Mouse (Mus musculus) NIH3T3 (cell line): ENCODE results near the gene Sh2b2.
A peak's percentile ranks its signal among the peaks of the same experiment; 100 is the strongest.
"Not testable (repeated sequence)": the region's sequence is repeated elsewhere in the genome, so short reads cannot be mapped to it uniquely, and the experiment has no call there.

ENCODE experiments used
- DNase-seq: peaks from one replicate; pipeline ENCODE4 v3.0.0-alpha.2; 2012; ENCODE audit warnings: low read depth

Gene Sh2b2

DNA sequence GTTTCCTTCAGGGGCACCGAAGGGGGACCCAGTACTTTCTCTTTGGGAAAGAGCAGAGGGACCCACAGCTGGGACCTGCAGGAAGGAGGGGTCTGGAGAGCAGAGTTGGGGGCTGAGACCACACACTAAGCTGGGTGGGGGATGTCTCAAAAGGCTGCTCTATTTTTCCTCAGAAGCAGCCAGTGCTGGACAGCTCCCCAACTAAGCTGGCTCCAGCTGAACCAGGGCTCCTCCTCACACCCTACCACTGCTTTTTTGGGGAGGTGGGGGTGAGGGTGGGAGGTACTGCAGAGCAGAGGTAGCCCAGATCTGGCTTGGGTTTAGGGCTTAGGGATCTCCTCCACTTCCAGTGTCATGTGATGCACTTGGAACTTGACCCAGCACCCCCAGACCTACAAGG, 6.0 kb downstream of the Sh2b2 start:
- peak; percentile 24 for DNase-seq

GRCm38 (mm10) chr5:136237607-136238006, 8.7 kb downstream of the Sh2b2 start:
- DNase-seq, result no peak

DNA sequence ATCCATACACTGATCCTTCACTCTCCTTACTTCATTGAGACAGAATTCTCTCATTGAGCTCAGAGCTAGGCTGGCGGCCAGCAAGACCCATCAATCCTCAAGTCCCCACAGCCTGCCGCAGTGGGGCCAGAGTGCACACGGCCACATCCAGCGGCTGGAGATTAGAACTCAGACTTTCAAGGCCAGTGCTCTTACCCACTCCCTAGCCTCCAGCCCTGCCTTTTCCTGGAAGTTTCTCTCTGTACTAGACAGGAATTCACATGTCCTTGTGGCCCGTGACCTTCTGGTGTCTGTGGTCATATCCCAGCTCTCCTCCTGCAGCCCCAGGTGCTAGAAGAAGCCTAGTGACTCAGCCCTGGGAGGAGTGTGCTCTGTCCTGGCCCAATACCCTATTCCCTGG, 9.7 kb downstream of the Sh2b2 start:
- DNase-seq, result no peak

DNA sequence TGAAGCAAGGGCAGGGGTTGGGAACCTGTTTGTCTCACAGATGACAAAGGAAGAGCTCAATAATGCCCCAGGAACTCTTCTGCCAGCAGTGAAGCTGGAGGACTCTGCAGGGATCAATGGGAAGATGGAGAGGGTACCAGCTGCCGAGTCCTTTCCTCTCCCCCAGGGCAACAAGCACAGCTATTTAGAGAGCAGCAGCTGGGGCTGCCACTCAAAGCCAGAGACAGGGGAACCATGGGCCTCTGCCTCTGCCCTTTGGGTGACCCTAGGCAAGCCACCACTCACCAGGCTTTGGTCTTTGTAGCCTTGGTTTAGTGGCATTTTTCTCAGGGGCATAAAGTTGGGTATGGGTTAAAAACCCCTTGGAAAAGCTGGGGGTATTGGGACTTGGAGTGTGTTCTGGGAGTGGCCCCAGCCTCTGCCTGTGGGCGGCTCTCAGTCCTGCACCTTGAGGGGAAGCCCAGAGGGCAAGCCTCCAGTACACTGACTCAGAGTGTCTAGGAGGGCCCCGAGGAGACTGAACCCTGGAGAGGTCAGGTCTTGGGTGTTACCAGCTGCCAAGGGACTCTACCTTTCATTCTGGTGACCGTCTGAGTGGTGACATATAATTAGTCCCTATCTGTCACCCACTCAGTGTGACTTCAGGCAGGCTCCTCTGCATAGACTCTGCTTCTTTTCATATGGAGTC, 15.9 kb downstream of the Sh2b2 start:
- no peak for DNase-seq

GRCm38 (mm10) chr5:136226246-136226876, 20.0 kb downstream of the Sh2b2 start:
- no peak for DNase-seq

DNA sequence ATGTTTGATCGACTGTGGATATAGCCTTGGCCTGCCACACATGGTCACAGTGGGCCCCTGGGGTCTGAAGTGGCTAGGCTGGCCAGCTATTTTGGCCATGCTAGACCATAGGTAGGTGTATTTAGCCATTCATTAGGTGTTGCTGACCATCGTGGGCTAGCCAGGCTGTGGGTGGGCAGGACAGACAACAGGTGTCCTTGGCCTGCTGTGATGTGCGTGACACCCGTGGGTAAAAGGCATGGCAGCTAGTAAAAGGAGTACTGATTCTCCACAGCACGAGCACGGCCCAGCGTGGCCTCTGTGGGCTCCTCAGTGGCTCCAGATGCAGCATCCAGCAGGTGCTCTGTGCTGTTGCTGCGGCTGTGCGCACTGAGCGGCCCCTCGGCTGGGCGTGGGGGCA, 27.8 kb downstream of the Sh2b2 start:
- no peak for DNase-seq

DNA sequence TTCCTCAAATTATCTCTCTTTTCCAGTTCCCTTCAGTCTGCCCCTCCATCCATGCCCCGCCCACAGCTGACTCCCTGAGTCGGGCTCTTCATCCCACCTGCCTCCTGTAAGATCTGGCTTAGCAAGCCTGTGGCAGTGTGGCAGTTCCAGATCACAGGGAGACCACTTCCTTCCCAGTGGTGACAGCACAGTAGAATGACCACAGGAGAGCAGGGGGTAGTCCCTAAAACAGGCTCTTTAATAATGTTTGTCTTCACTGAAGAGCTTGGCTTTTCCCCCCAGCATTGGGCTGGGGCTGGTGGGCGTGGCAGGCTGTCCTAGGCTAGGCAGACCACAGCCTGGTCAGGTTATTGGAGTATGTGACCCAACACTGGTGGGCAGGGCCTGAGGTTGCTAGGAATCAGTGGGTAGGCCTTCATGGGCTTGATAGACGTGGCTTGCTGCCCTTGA, 28.4 kb downstream of the Sh2b2 start:
- no peak for DNase-seq

DNA sequence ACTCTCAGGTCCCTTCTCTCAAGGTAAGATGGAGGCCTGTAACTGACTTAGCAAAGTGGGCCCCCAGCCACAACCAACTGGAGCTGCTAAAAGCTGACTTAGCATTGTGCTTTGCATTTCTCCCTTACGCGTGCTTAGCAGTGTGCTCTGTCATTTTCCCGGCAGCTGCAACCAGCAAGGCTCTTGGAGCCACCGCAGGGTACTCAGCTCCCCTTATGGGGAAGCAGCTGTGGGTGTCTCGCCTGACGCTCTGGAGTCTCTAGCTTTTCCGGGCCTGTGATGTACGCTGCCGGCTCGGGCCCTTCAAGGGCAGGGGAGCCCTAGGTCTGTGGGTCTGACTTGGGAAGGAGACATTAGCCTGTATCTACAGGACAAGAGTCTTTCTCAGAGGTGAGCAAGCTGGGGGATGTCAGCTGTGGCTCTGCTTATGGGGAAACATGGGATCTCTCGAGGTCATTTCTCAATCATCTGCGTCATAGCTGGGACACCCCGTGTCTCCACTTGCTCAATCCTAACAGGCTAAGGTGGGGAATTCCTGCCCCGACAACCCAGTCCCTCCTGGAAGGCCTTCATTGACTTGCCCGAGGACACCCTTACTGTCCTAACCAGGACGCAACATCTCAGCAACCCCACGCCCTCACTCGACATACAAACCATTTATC, 29.2 kb downstream of the Sh2b2 start:
- no peak for DNase-seq

DNA sequence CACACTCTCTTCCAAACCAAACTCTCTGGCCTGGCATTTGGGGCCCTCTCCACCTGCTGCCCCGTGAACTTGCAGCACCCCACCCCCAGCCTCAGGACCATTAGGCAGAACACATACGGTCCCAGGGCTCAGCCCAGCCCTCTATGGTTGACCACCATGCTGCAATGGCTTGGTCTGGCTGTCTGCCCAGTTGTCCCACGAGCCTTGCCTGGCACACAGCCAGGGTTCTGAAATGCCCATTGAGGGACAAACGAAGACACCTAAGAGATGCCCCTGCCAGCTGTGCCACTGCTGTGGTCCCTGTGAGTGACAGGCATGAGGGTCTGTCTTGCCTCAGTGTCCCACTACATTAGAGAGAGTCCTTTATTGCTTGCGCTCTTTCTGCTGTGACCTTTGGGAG, 30.4 kb downstream of the Sh2b2 start:
- DNase-seq, result peak; percentile 28

GRCm38 (mm10) chr5:136215211-136215610, 31.1 kb downstream of the Sh2b2 start:
- DNase-seq, result peak; percentile 18

DNA sequence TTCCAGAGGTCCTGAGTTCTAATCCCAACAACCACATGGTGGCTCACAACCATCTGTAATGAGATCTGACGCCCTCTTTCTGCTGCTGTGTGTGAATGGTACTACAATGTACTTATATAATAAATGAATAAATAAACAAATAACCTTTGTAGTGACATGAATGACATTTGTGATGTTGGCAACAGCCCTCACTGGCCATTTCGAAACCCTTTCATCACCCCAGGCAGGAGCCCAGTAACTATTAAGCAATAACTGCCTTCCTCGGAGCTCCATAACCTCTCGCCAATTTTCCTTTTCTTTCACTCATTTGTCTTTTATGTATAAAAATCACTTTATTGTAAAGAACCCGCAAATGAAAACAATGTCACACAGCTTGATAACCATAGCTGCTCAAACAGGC, 32.6 kb downstream of the Sh2b2 start:
- DNase-seq, result peak; percentile 17

DNA sequence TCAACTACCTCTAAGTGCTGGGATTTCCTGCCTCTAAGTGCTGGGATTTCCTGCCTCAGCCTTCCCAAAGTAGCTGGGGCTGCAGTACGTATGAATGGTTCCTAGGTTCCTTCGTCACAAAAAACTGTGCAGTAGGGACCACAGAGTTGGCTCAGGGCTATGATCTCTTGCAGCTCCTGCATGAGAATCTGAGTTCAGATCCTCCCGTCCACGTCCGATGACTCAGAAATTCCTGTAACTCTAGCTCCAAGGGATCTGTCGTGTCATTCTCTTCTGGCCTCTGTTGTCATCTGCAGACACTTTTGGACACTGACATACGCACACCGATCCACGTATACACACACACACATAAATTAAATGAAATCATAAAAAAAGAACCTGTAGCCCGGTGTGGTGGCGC, 33.6 kb downstream of the Sh2b2 start:
- DNase-seq, result no peak

- DNase-seq, result not testable (repeated sequence)
Measured at GRCm38 (mm10) chr5:136211341-136212102, 34.8 kb downstream of the Sh2b2 start.

GRCm38 (mm10) chr5:136210549-136210948, 35.8 kb downstream of the Sh2b2 start:
- no peak for DNase-seq

DNA sequence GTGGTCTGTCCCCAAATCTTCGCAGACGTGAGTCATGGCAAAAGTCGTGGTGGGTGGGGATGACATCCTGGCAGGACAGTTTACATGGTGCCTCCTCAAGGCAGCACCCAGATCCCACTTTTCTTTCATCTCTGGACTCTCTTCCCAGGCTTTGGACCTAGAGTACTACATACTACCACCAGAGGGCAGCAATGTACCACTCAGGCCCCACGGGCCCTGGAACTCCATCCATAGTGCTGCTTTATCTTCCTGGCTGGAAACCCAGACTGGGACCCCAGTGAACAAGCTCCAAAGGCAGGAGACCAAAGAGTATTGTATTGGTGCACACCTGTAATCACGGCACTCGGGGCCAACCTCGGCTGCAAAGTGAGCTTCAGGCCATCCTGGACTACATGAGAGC, 44.5 kb downstream of the Sh2b2 start:
- DNase-seq, result peak; percentile 86

DNA sequence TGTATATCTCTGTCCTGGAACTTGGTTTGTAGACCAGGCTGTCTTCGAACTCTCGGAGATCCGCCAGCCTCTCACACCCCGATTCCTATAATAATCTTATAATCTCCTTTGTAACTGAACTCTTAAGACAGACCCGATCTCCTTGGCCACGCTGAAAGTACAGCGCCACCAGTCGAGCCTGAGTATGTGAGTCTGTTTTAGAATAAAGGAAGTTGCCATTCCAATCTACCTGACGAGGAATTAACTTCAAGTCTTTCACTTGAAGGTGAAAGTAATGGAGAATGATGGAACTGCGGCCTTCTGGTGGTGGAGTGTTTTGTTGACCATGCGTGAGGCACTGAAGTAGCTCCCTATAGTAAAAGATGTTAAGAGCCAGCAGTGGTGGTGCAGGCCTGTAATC, 46.8 kb downstream of the Sh2b2 start:
- DNase-seq, result peak; percentile 57

DNA sequence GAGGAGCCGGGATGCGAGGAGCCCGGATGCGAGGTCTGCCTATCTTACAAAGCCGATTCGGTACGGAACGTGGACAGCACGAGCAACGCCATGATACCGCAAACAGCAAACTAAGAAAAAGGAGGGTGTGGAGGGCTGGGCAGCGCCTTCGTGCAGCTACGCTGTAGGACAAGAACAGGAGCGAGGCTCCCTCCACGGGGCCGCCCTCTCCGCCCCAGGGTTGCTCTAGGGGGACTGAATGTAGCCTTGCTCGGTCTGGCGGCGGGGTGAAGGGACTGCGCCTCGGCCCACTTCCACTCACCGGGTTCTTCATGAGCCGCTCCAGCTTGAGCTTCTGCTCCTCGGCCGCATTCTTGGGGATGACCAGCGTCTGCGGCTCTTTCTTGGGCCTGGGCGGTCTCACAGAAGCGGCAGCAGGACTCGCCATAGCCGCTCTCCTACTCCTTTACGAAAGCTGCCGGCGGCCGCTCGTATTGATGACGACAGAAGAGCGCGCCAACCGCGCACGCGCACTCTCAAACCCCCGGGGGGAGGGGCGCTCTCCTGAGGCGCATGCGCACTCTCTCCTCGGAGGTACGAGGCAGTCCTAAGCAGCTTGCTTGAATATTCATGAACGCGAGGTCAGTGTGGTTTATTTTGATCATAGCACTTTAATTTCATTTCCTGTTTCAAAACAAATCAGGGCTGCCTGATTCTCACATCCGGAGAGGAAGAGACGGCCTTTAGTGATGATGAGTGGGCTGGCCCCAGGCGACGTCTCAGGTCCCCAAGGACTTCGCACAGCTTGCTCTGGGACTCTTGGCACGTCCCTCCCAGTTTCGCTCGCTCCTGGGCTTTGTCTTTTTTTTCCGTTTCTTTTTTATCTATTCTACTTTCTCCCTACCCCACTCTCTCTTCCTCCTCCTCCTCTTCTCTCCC, 47.6 kb downstream of the Sh2b2 start, which contains the start of gene Prkrip1:
Prkrip1 (minus strand) TSS at position 490 of the 918 bp plus-strand sequence.
- DNase-seq, result peak; percentile 99

DNA sequence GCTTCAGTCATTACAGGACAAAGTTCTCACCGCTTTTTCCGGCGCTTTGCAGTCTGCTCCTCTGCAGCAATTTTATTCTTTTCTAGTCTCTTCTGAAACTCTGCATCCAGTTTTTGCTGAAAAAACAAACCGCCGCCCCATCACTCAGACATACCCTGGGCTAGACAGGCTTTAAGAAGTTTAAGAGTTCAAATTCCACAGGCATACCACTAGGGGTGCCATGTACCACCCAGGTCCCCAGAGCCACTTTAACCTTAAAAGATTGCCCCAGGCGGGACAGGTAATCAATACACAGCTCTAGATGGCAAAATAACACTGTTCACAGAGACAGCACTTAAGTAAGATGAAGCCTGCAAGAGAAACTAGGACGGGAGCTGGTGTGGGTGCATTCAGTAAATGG, 54.5 kb downstream of the Sh2b2 start:
- DNase-seq, result no peak

DNA sequence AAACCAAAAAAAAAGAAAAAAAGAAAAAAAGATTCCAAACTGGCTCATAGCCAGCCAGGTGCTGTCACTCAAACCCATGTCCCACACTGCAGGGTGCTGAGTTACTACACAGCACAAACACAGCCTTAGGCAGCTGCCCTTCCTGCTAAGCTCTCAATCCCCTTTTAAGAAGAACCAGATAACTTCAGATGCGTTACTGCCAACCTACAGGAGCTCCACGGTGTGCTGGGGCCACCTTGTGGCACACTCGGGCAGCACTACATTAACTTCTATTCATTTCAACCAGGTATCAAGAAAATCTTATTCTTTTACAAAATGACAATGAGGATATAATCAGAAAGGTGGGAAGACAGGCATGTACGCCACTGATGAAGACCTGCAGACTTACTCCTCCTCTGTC, 59.6 kb downstream of the Sh2b2 start:
- peak; percentile 81 for DNase-seq

GRCm38 (mm10) chr5:136183766-136184165, 62.6 kb downstream of the Sh2b2 start:
- peak; percentile 29 for DNase-seq

- DNase-seq, result no peak
Measured at GRCm38 (mm10) chr5:136182830-136183229, 63.5 kb downstream of the Sh2b2 start.
